Mouse (Mus musculus) thymus, postnatal 10 days (tissue): Measurements from ENCODE around the gene Pcdh11x.
"Not testable (repeated sequence)": the region's sequence is repeated elsewhere in the genome, so short reads cannot be mapped to it uniquely, and the experiment has no call there.

Source experiments
- DNase-seq, 2 experiments: peaks; one replicate each; pipeline ENCODE4 v3.0.0; 2021; ENCODE audit warnings: low spot score in 2 of 2

Pcdh11x gene

GRCm38 (mm10) chrX:120290011-120290899 is at the start of gene Pcdh11x:
Gene Pcdh11x (plus strand): TSS chrX:120290259.
- DNase-seq, result no peak

- no peak for DNase-seq
Measured at GRCm38 (mm10) chrX:120260089-120260488, 30.0 kb upstream of the Pcdh11x start.

GRCm38 (mm10) chrX:120285522-120285921 is 4.5 kb upstream of the Pcdh11x start:
- DNase-seq, result no peak

DNA sequence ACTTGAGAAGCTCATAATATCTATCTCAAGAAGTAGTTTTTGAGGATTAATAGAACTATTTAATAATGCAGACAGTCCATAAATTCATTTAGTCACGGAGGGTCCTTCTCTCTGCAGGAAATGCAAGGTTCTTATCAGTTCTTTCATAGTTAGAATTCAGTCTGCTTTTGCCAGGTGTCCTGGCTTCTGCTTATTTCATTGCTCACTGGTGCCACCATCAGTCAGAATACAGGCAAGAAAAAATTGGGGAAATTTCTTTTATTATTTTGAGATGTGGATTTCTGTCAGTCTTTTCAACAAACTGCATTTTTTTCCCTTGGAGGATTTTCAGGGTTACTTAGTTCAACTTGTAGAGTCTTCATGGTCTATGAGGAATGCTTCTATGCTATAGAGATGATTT is 2.6 kb upstream of the Pcdh11x start:
- no peak for DNase-seq

GRCm38 (mm10) chrX:120290900-120291280 is 831 bp downstream of the Pcdh11x start:
- no peak for DNase-seq

DNA sequence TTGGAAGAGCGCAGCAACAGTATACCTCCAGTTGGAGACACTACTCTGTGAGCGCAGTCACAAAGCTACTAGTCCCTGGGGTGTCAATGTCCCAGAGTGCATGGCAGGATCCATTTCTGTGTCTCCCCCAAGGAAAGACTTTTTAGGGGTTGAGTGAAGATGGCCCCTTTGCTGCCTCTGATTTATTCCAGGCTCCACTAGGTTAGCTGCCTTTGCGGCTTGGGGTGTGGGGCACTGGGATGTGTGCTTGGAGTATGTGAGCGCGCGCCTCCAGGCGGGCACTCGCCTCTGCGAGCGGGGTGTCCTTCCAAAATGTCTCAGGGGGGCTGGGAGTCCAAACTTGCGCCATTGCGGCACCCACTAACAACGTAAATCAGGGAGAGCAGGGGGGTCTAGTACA is 1.6 kb downstream of the Pcdh11x start:
- DNase-seq, result no peak

- DNase-seq, result no peak
Measured at GRCm38 (mm10) chrX:120292832-120293750, 3.0 kb downstream of the Pcdh11x start.

DNA sequence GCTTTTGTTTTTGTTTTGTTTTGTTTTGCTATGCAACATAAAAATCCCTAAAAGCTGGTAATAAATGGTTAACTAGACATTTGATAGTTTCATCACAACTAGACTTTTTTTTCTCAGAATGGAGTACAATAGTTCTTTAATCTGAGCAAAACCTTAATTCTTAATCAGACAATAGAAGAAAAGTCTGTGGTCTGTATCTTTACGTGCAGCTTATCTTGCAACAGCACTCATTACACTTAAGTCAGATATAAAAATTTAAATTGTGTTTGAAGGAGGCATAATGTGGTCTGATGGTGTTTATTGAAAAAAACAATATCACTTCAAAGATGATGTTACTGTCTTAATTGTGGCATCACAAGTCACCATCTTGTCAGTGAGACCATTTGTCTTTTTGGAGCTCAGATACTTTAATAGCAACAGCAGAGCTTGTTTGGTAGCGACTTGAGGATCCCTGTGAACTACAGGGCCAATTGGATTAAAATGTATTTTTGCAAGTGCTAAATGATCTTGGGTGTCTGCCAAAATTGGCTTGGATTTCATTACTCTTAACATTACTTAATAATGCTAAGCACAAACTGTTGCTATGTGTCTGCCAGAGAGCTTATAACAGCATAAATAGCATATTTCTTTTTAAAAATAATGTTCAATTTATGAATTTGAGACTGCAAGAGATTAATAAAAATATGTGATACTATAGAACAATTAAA is 11.6 kb downstream of the Pcdh11x start:
- DNase-seq, result no peak

DNA sequence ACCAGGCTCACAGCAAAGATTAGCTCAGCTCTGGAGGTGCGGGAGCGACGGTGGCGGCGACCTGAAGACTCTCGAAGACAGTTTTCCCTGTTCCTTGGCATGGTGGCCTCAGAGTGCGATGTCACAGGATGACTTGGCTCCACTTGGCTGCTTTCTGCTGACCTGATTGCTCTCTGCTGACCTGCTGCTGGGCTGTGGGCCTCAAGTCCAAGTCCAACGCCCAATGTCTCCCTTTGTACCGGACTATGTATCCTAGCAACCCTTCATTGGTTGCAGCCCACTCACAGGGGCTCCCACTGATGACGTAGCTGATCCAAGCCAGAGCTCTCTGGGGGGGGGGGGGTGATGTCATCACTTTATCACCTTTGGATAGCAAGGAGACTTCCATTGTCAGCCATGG is 22.9 kb downstream of the Pcdh11x start, which contains the start of gene H2afb3:
H2afb3 (minus strand) TSS at position 101 of the 400 bp plus-strand sequence.
- DNase-seq, result not testable (repeated sequence)

GRCm38 (mm10) chrX:120466225-120466624 is 176.2 kb downstream of the Pcdh11x start:
- no peak for DNase-seq

GRCm38 (mm10) chrX:120486428-120486827 is 196.4 kb downstream of the Pcdh11x start:
- DNase-seq, result no peak

- no peak for DNase-seq
Measured at GRCm38 (mm10) chrX:120524986-120525385, 234.9 kb downstream of the Pcdh11x start.

- no peak for DNase-seq
Measured at GRCm38 (mm10) chrX:120599309-120599708, 309.2 kb downstream of the Pcdh11x start.

DNA sequence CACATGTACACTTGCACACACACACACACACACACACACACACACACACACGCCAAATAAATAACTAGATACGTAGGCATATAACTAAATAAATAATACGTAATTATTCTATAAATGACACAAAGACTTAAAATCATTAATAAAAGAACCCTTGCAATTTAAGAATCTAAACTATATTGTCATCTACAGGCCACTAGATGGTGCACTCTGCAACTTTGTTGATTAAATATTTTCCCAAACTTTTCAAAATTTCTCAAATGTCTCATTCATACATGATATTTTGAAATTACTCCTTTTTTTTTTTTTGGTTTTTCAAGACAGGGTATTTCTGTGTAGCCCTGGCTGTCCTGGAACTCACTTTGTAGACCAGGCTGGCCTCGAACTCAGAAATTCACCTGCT is 328.4 kb downstream of the Pcdh11x start:
- DNase-seq, result no peak

GRCm38 (mm10) chrX:120670236-120670635 is 380.2 kb downstream of the Pcdh11x start:
- not testable (repeated sequence) for DNase-seq

DNA sequence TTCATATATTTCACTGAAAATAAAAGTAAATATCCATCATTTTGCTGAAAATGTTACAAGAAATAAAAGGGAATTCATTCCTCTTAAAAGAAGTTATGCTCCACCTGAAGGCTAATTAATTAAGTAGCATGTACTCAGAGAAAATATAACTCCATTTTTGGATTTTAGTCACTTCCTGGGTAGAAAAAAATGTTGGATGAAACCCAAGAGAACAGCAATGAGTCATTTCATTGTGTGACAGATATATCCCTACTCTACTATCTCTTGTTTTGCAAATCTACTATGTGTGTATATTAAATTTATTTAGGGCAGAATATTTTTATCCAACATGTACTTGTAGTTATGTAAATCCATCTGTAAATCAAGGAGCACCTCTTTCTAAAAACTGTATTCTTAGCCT is 444.1 kb downstream of the Pcdh11x start:
- DNase-seq, result no peak

DNA sequence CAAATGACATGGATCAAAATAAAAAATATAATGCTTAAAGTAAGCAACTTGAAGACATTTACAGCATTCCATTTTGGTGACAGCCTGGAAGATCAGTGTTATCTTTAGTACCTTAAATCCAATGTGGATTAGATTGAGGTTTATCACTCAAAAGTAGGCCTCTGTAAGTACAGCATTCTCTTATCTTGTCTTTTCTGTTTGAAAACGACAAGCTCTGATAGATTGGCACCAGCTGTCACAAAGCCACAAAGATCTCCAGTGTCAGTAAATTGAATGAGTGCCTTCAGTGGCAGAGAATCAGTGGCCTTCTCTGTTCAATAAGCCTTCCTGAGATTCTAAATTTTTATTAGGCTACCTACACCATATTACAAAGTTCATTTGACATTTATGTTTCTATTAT is 445.7 kb downstream of the Pcdh11x start:
- no peak for DNase-seq

- no peak for DNase-seq
Measured at GRCm38 (mm10) chrX:120944556-120944955, 654.5 kb downstream of the Pcdh11x start.
